Mouse (Mus musculus) CD4-positive, CD25-positive, alpha-beta regulatory T cell, adult 4 months (primary cell): Measurements from ENCODE around the gene Tnrc18. TPM values are rescaled to one million over a fixed set of nuclear protein-coding genes. Genes with fewer than 3 reads are reported as not detected.
A peak's percentile ranks its signal among the peaks of the same experiment; 100 is the strongest.

Experiments
- ATAC-seq: one replicate; pipeline ENCODE4 v1.8.0; 2017
- polyA plus RNA-seq, 2 experiments: library from polyadenylated mRNA; unstranded; fragments of 100-300 nt; shearing (Covaris generic); gene quantifications; one replicate each; pipeline ENCODE4 v1.2.1; 2017

Tnrc18 gene
- polyA plus RNA-seq, 2 experiments from 2014 or later: 2.8 to 3.7 TPM

GRCm38 (mm10) chr5:142822286-142823095, 5.0 kb upstream of the Tnrc18 start:
- ATAC-seq: no peak

DNA sequence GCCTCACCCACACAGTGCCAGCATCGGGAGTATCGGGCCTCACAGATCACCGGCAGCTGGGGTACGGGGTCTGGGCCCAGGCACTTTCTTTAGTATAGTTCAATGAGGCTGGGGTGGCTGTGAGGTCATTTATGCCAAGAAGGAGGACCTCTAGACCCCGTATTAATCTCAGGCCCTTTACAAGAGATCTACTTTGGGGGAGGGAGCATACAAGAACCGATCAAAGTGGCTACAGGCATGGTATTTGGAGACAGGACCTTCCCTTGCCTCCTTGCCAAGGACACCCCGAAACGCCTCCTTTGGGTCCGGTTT, 4.5 kb upstream of the Tnrc18 start:
- ATAC-seq: no peak

DNA sequence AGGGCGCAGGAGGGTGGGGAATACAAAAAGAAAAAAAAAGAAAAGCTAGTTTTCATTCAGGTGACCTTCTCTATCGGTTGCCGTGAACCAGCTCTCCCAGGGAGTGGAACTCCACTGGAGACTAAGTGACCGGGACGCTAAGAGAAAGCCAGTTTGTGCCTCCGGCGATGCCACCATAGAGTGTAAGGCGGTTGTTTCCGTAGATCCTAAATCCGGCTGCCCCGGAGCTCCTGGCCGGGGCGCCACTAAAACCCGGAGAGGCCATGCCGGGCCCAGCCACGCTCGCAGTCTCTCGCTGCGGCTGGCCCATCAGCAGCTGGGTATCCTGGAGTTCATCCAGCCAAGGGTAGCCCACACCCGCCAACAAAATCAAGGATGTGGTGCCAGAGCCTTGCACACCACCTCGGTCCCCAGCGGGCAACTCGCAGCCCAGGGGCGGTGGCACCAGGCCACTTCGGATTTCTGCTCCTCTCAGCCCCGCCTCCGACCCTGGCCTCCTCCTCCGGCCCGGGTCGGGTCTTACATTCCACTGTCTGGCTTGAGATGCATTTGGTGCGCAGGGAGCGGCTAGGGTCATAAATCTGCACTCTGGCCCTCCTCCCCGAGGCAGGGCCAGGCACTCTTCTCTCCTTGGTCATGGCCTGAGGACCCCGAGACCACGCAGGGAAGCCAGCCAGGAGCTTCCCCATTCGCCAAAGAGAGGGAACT, 4.0 kb upstream of the Tnrc18 start:
- ATAC-seq: no peak

DNA sequence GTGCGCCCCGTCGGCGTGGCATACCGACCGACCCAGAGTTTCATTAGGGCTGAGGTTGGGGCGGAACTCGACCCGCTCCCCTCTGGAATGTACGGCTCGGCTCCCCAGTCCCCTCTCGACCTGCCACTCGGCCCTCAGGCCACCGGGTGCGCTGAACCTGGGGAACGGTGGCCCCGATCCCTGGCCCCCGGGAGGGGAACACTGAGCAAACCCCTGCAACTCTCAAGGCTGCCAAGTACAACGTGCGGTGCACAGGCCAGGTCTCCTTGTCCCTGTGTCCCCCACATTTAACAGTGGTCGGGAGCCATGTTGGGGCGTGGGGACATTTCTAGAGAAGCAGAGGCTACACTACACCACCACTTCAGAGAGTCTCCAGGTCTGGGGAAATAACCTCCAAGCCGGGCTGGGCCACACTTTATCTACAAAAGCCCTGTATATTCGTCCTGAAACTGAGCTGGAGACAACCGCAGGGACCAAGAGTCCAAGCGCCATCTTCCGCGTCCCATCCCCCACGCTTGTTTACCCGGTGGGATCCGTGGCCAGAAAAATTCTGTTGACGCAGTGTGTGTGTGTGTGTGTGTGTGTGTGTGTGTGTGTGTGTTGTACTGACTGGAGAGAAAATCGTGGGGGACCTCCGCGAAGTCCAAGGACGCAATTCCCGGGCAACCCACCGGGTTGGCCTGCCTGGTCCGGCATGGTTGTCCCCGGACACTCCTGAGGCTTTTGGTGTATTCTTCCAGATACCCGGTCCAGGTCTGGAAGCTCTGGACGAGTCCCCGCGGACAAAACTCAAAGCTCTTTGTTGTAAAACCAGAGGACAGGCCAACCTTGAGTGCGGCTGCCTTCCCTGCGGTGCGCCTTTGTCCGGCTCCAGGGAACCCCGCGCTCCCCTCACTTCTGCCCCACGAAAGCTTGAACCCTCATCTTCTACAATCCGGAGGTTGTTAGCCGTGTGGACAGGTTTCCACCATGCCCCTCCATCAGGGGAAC, 3.1 kb upstream of the Tnrc18 start:
- ATAC-seq: no peak

DNA sequence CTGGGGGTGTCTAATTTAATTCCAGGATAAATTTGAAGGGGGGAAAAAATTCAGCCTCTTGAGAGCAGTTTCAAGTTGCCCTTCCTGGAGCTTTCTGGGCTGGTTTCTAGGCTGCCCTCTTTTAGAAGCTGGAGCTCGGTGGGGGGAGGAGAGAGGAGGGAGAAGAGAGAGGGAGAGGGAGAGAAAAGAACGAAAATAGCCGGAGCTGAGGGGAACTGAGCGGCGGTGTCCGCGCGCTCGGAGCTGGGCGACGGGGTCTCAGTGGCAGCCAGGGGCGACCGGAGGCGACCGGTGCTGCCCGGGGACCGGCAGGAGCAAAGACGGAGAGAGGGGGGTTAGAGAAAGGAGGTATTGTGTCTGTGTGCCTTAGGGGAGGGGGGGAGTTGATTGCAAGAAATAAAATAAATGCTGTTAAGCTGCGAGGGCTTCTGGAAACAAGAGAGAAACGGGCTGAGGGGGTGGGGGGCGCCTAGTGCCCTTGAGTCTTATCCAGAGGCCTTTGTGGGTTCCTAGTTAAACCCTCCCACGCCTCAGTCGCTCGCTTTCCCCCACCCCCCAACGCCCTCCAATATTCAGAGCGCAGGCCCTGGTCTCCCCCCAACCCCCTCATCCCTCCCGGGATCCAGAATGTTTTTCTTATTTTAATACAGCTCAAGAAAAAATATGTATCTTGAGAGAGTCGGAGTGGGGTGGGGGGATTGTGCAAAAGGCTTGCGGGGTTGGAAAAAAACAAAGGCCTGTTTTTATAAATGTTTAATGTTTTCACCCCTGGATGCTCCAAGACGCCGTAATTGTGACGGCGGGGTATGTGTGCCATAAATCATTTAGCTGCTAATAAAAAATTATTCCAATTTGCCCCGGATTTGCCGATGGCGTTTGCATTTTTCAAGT, 2.2 kb upstream of the Tnrc18 start:
- no peak for ATAC-seq

DNA sequence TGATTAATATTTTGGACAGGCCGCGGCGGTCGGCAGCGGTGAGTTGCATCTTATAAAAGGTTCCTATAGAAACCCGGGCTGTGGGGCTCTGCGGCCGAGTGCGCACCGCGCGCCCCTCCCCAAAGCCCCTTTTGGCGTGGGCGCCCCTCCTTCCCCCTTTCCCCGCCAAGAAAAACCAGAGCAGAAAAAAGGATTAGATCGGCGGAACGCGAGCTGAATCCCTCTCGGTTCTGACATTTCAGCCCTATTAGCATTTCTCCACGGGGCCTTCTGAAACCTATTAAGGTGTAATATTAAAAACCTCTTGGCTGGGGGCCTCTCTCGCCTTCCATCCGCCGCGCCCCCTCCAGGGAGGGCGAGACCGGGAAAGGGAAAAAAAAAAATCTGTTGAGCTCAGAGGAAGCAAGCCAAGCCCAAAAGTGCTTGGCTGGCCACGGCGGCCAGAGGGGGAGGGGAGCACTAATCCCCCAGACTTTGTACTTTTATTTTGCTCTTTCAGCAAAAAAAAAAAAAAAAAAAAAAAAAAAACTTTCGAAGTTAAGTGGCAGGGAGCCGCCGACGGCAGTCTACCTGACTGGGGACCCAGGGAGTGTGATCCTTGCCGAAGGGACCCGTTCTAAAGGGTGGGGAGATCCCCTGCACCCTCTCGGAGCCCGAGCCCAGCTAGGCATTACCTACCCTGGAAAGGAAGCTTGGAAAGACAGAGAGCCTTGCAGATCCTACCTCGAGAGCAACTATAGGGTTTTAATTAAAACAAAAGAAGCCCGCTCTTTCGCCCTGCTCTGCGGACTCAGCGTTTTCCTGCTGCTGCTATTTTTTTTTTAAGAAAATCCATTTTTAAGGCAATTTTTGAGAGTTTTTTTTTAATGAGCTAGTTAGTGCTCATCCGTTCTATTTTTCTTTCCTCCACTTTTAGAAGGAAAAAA, 1.2 kb upstream of the Tnrc18 start:
- ATAC-seq: no peak

DNA sequence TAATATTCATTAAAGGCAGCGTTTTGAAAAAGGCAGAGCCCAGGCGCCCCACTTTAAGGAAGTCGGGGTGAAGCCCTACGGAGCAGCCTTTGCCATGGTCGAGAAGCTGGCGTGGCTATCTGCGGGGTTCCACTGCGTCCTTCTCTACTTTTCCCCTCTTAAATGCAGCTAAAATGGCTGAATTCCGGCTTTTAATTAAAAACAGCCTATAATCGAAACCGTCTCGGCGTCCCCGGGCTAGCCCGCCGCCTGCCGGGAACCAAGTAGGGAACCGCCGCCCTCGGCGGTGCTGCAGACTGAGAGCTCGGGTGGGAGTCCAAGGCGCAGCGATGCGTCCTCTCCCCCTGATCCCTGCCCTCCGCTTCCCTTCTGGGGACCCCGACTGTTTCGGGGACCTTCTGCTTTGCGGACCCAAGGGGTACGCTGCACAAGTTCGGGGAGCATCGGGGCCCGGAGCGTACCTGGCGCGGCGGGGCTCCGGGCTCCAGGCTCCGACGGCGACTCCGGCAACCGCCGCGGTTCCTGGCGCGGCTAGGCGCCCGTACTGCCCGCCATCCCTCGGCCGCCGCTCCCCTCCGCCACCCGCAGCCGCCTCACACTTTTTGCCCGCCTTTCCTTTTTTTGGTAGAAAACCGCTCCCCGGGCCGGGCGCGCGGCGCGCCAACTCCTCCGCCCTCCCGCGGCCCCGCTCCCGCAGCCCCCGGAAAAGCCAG, 495 bp downstream of the Tnrc18 start:
- peak; percentile 34 for ATAC-seq

- no peak for ATAC-seq
Observed at GRCm38 (mm10) chr5:142816031-142816810, 1.2 kb downstream of the Tnrc18 start.

DNA sequence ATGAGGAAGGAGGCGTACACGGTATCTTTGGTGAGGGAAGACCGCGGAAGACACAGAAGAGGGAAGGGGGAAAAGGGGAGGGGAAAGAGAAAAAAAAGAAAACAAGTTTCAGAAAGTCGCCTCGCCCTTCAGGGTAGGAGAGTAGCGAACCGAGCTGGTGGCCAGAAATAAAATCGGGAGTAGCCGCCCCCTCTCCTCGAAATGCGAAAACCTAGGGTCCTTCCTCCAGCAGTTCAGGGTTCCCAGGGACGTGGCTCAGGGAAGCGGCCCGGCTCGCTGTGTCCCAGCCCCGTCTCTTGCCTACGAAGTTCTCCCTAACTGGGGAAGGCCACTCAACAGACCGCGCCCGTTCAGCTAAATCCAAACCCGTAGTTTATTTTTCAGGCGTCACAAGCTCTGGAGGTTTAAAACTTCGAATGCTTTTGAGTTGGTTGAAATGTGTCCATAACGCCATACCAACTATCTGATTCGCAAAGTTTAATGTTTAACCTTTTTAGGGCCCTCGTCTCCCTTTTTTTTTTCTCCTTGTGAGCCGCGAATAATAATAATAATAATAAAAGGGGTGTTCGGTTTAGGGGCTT, 2.0 kb downstream of the Tnrc18 start:
- ATAC-seq: no peak

DNA sequence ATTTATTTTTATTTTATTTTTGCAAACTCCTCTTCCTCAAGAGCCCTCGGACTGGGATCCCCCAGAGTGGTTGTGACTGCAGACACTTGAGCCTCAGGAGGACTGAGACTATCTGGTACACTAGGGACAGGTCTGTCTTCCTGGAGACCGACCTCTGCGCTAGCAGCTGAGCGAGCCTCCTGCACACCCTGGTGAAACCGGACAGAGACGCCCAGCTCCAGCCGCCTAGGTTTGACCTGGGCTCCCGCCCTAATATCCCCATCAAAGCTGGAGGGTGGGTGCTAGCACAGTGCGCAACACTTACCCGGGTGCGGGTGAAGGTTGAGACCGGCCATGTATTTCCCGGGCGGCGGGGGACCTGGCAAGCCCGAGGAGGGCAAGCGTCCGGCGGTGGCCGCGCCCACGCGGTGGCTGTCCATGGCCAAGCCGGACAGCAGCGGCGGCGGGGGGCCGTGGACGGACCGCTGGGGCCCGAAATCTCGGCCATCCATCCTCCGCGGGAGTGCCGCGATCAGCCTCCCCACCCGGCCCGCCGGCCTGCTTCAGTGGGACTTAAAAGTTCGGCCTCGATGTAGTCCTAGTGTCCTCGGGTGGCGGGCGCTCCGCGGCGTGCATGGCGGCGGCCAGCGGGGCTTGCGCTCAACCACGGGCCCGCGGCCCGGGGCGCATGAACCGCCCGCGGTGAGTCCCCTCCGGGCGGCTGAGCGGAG, 2.6 kb downstream of the Tnrc18 start:
- peak; percentile 28 for ATAC-seq

DNA sequence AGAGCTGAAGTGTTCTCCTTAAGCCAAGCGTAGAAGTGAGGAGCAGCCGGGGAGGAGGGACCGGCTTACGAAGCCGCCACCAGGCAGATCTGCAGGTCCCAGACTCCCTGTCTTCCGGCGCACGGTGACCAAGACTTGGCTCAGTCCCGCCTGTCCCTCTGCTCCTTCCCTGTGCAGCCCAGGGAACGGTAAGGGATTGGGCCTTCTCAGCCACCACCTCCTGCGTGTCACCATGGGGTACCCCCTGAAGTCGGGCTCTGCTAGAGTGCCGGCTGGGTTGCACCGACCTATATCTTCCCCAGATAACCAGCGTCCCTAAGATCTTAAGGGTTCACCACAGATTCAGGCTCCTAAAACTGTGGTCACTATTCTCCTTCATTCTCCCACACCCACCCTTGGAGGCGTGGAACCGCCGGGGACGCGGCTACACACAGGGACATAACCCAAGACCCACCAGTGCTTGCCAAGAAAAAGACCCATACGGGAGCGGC, 3.3 kb downstream of the Tnrc18 start:
- ATAC-seq: no peak

DNA sequence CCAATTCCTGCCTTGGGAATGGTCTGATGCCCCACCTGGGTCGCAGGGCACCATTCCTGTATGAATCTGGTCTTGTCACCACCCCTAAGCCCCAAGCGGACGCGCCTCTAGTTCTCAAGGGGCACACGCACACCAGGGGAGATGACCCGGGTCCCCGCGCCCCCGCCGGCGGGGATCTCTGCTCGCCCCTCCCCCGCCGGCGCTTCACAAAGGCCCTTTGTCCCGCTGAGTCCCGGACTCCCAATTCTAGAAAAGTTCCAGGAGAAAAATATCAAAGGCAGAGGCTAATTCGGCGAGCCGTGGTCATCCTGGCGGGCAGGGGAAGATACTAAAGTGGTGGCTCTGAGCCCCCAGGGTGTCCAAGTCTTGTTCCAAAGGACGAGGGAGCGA, 3.7 kb downstream of the Tnrc18 start:
- no peak for ATAC-seq

DNA sequence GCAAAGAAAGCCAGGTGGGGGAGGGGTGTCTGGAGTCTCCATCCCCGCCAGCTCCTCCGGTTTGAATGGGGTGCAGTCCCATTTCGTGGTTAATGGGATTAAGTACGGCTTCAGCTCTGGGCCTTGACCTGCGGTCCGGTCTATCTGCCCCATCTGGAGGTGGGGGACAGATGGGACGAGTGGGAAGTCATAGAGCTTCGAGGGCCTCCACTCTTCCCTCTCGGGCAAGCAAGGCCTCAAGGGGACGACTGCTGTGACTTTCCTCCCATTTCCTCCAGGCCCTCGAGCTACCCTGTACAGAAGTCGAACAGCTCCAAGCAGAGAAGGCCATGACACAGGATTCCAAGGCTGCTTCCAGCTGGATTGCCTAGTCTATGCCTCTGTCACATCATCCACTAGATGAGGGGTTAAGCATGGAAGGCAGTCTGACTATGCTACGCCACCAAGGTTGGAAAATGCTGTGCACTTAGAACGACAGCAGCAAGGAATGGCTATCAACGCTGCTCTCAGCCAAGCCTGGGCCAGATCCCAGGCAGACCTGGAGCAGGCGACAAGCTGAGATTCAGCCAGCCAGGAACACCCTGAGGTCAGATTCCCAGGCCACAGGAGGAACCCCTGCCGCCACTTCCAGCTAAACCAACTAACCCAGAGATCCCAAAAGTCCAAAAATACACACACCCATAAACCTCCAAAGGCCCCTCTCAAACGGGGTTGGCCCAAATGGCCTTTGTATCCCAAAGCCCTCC, 4.3 kb downstream of the Tnrc18 start:
- no peak for ATAC-seq

GRCm38 (mm10) chr5:142812621-142812975, 4.9 kb downstream of the Tnrc18 start:
- no peak for ATAC-seq

GRCm38 (mm10) chr5:142811870-142812443, 5.5 kb downstream of the Tnrc18 start:
- no peak for ATAC-seq

DNA sequence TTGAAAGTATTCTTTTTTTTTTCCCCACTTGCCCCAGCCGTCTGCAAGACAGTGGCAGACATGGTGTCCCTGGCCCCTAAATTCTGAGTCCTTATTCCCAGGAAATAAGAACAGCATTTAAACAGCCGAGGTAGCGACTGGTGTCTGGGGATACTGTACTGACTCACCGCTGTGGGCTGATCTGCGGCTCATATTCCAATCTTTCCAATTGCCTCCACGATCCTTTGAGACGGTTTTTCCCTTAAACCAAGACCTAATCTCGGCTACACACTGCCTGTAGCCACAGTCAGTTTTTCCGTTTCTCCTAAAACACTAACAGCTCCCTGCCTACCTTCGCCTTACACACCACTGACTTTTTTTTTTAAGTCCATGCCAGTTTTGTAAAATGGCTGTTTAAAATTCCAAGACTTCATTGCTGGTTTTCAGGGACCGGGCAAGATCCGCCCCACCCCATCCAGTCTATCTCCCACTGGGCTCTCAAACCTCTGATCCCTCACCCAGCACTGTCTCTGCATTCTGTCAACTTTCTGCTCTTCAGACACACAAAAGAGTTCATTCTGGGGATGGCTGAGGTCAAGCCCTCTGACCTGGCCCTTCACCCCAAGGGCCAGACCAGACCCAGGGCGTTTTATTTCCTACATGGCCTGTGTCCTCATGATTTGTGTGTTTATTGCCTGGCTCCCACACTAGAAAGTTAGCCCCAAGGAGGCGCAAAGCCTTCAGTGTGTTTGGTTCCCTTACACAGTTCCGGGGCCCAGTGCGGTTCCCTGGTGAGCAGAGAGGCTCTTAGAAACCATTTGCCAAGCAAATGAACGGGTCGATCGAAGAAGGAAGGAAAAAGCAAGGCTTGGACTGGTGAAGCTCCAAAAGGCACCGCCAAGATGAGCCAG, 6.5 kb downstream of the Tnrc18 start:
- ATAC-seq: no peak
